ENCODE assay signal across 8 mouse cellular contexts in genomic region chr1:94034984-94035743, GRCm38 (mm10). TPM values are rescaled to one million over a fixed set of nuclear protein-coding genes. Genes with fewer than 3 reads are reported as not detected.
A peak's percentile ranks its signal among the peaks of the same experiment; 100 is the strongest.
DNase-seq lines count a peak whose midpoint lies in the region; ATAC-seq and TF ChIP-seq lines count a peak whose summit lies in the region.

No protein-coding gene starts in this region.

- H3K4me1 ChIP-seq in E14TG2a.4 (replicated peaks; ENCODE audit: low read depth, low read length) = peaks cover 11% of the 10 kb centered on the region
- peaks cover 9% of the 10 kb centered on the region; the same call in 1 of the 2 replicates for H3K4me1 ChIP-seq in forebrain, embryonic 13.5 days
- H3K4me1 ChIP-seq in liver, embryonic 15.5 days (replicated peaks) = no peaks in the 10 kb centered on the region
- no peaks in the 10 kb centered on the region for H3K4me1 ChIP-seq in neural tube, embryonic 11.5 days (ENCODE audit: control insufficient read depth, insufficient read depth, low read length)
- no peaks in the 10 kb centered on the region for H3K4me1 ChIP-seq in stomach, embryonic 16.5 days (ENCODE audit: control insufficient read depth, insufficient read depth, low read length)

- peak overlapping the region; percentile 65 for H3K9ac ChIP-seq in forebrain, embryonic 13.5 days
- H3K9ac ChIP-seq in liver, embryonic 15.5 days = no peak overlapping the region
- no peak overlapping the region for H3K9ac ChIP-seq in neural tube, embryonic 11.5 days (ENCODE audit: low read length)
- peak overlapping the region; percentile 66 for H3K9ac ChIP-seq in stomach, embryonic 16.5 days (ENCODE audit: low read length)

- intact Hi-C loops in heart, postnatal 10 days (cut with DNase I) = loop anchor here (1.0 kb wide), 1 partner anchor 44 kb away; no protein-coding TSS in a partner anchor

- peak; percentile 90 to 92 for DNase-seq in heart, postnatal 10 days
- DNase-seq in kidney, postnatal 4 days = peak; percentile 85 to 89
- DNase-seq in neural tube, embryonic 11.5 days (ENCODE audit: low spot score) = peak; percentile 81

- H3K4me2 ChIP-seq in forebrain, embryonic 13.5 days = peak overlapping the region; percentile 80
- H3K4me2 ChIP-seq in liver, embryonic 15.5 days = peak overlapping the region; percentile 58
- H3K4me2 ChIP-seq in neural tube, embryonic 11.5 days (ENCODE audit: low read depth) = peak overlapping the region; percentile 49
- H3K4me2 ChIP-seq in stomach, embryonic 16.5 days (ENCODE audit: low read depth, low read length) = peak overlapping the region; percentile 81

- TF ChIP-seq CTCF in E14TG2a.4 (conservative IDR thresholded peaks at IDR 0.05; ENCODE audit: low read length) = peak; percentile 92

- ATAC-seq in cerebellum, adult (ENCODE audit: insufficient number of reproducible peaks, low FRiP score, low TSS enrichment) = peak; percentile 96
- ATAC-seq in forebrain, embryonic 13.5 days = peak; percentile 93
- ATAC-seq in liver, embryonic 15.5 days (ENCODE audit: insufficient read depth) = peak; percentile 77
- peak; percentile 93 for ATAC-seq in neural tube, embryonic 11.5 days (ENCODE audit: insufficient read depth, low FRiP score, low TSS enrichment)
- peak; percentile 82 for ATAC-seq in stomach, embryonic 16.5 days (ENCODE audit: insufficient read depth, low FRiP score)

- no peaks in the 10 kb centered on the region for H3K9me3 ChIP-seq in E14TG2a.4 (ENCODE audit: low read length)
- no peaks in the 10 kb centered on the region for H3K9me3 ChIP-seq in forebrain, embryonic 13.5 days (replicated peaks)
- no peaks in the 10 kb centered on the region for H3K9me3 ChIP-seq in liver, embryonic 15.5 days (replicated peaks)
- H3K9me3 ChIP-seq in neural tube, embryonic 11.5 days (ENCODE audit: control insufficient read depth, low read length) = no peaks in the 10 kb centered on the region
- no peaks in the 10 kb centered on the region for H3K9me3 ChIP-seq in stomach, embryonic 16.5 days (replicated peaks; ENCODE audit: control insufficient read depth, low read length)

- peak overlapping the region; percentile 76 for H3K4me3 ChIP-seq in E14TG2a.4 (replicated peaks; ENCODE audit: low read length)
- peak overlapping the region; percentile 42 for H3K4me3 ChIP-seq in forebrain, embryonic 13.5 days
- H3K4me3 ChIP-seq in liver, embryonic 15.5 days (replicated peaks) = peak overlapping the region; percentile 32
- H3K4me3 ChIP-seq in neural tube, embryonic 11.5 days (ENCODE audit: low read depth, low read length) = peak overlapping the region; percentile 30
- peak overlapping the region; percentile 51 for H3K4me3 ChIP-seq in stomach, embryonic 16.5 days (replicated peaks; ENCODE audit: low read length)

- H3K27me3 ChIP-seq in E14TG2a.4 (ENCODE audit: insufficient read depth, low read length) = peaks cover 35% of the 10 kb centered on the region
- no peaks in the 10 kb centered on the region for H3K27me3 ChIP-seq in forebrain, embryonic 13.5 days
- no peaks in the 10 kb centered on the region for H3K27me3 ChIP-seq in liver, embryonic 15.5 days
- no peaks in the 10 kb centered on the region for H3K27me3 ChIP-seq in neural tube, embryonic 11.5 days (ENCODE audit: control insufficient read depth, insufficient read depth, low read length)
- no peaks in the 10 kb centered on the region for H3K27me3 ChIP-seq in stomach, embryonic 16.5 days (ENCODE audit: control insufficient read depth, insufficient read depth, low read length)

- H3K36me3 ChIP-seq in E14TG2a.4 (ENCODE audit: insufficient read depth, low read length) = no peaks in the 10 kb centered on the region
- no peaks in the 10 kb centered on the region for H3K36me3 ChIP-seq in forebrain, embryonic 13.5 days (ENCODE audit: poor library complexity, severe bottlenecking)
- H3K36me3 ChIP-seq in liver, embryonic 15.5 days (replicated peaks) = no peaks in the 10 kb centered on the region
- H3K36me3 ChIP-seq in neural tube, embryonic 11.5 days (ENCODE audit: control insufficient read depth, insufficient read depth, low read length) = no peaks in the 10 kb centered on the region
- H3K36me3 ChIP-seq in stomach, embryonic 16.5 days (ENCODE audit: control insufficient read depth, insufficient read depth, low read length) = no peaks in the 10 kb centered on the region

- H3K27ac ChIP-seq in forebrain, embryonic 13.5 days = peak overlapping the region; percentile 41; the same call in 1 of the 2 replicates
- H3K27ac ChIP-seq in liver, embryonic 15.5 days (replicated peaks) = no peak overlapping the region
- H3K27ac ChIP-seq in neural tube, embryonic 11.5 days (ENCODE audit: low read depth, low read length) = no peak overlapping the region
- H3K27ac ChIP-seq in stomach, embryonic 16.5 days (ENCODE audit: low read length) = peak overlapping the region; percentile 59

- WGBS in forebrain, embryonic 13.5 days = 1% methylated on average over 25 of the region's 25 CpGs
- 1% methylated on average over 25 of the region's 25 CpGs for WGBS in liver, embryonic 15.5 days (ENCODE audit: insufficient replicate concordance)
- WGBS in neural tube, embryonic 11.5 days = under 1% methylated on average over 25 of the region's 25 CpGs
- under 1% methylated on average over 25 of the region's 25 CpGs for WGBS in stomach, embryonic 16.5 days

RNA-seq across cellular contexts. Expression of gene Neu4, which starts 14.9 kb away (rescaled TPM):
- not detected in 2 replicates for polyA plus RNA-seq in forebrain, embryonic 13.5 days (2015; fragmentation: Nextera tagmentation; extraction: Ambion mirVana)
- total RNA-seq in heart, postnatal 10 days (2021) = not detected
- polyA plus RNA-seq in liver, embryonic 15.5 days (2015; fragmentation: Nextera tagmentation; extraction: Ambion mirVana) = not detected in 2 replicates
- not detected in 2 replicates for polyA plus RNA-seq in neural tube, embryonic 11.5 days (2014; fragmentation: Nextera tagmentation; extraction: Ambion mirVana)
- not detected in 2 replicates for polyA plus RNA-seq in stomach, embryonic 16.5 days (2015; fragmentation: Nextera tagmentation; extraction: Ambion mirVana)

RNA-seq across cellular contexts. Expression of gene Pdcd1, which starts 17.2 kb away (rescaled TPM):
- polyA plus RNA-seq in forebrain, embryonic 13.5 days (2015; fragmentation: Nextera tagmentation; extraction: Ambion mirVana) = not detected in 2 replicates
- not detected for total RNA-seq in heart, postnatal 10 days (2021)
- 0.07 TPM in 1 of 2 replicates, not detected in the other for polyA plus RNA-seq in liver, embryonic 15.5 days (2015; fragmentation: Nextera tagmentation; extraction: Ambion mirVana)
- not detected in 2 replicates for polyA plus RNA-seq in neural tube, embryonic 11.5 days (2014; fragmentation: Nextera tagmentation; extraction: Ambion mirVana)
- polyA plus RNA-seq in stomach, embryonic 16.5 days (2015; fragmentation: Nextera tagmentation; extraction: Ambion mirVana) = 0.26 and 0.48 TPM in 2 replicates

RNA-seq across cellular contexts. Expression of gene Gal3st2c, which starts 44.9 kb away (rescaled TPM):
- polyA plus RNA-seq in forebrain, embryonic 13.5 days (2015; fragmentation: Nextera tagmentation; extraction: Ambion mirVana) = not detected in 2 replicates
- total RNA-seq in heart, postnatal 10 days (2021) = under 1 TPM; 0.55 to 0.77 TPM
- not detected in 2 replicates for polyA plus RNA-seq in liver, embryonic 15.5 days (2015; fragmentation: Nextera tagmentation; extraction: Ambion mirVana)
- polyA plus RNA-seq in neural tube, embryonic 11.5 days (2014; fragmentation: Nextera tagmentation; extraction: Ambion mirVana) = not detected in 2 replicates
- not detected in 2 replicates for polyA plus RNA-seq in stomach, embryonic 16.5 days (2015; fragmentation: Nextera tagmentation; extraction: Ambion mirVana)

Comparison
In these comparisons a context has a peak if more than half of its experiments do, and no peak if none do; other contexts are left out.
1. H3K27ac ChIP-seq: peak in forebrain, embryonic 13.5 days (single experiment) and stomach, embryonic 16.5 days (single experiment); none in liver, embryonic 15.5 days (single experiment) and neural tube, embryonic 11.5 days (single experiment).
2. H3K9ac ChIP-seq: peak in forebrain, embryonic 13.5 days (single experiment) and stomach, embryonic 16.5 days (single experiment); none in liver, embryonic 15.5 days (single experiment) and neural tube, embryonic 11.5 days (single experiment).
3. Peak in every context shown above with its lines, with median percentiles within 50 percentile points of each other: H3K4me3 ChIP-seq, ATAC-seq, H3K4me2 ChIP-seq and DNase-seq.